Mouse (Mus musculus) lung, embryonic 16.5 days (tissue): ENCODE measurements around the gene Gm14190. TPM values are rescaled to one million over a fixed set of nuclear protein-coding genes. Genes with fewer than 3 reads are reported as not detected.
"Not testable (repeated sequence)": the region's sequence is repeated elsewhere in the genome, so short reads cannot be mapped to it uniquely, and the experiment has no call there.

ENCODE experiments used
- ATAC-seq: fragments of 200-750 bp; cut with Nextera tagmentation; 2 replicates; pipeline ENCODE4 v1.8.0; 2017; ENCODE audit warnings: low read depth, mild to moderate bottlenecking, moderate library complexity
- H3K27ac ChIP-seq: fragments of 300-500 bp; sonication (generic); 2 replicates; pipeline ENCODE4 v1.5.1; 2014; ENCODE audit warnings: mild to moderate bottlenecking, control low read depth, low read length
- H3K27me3 ChIP-seq: fragments of 300-500 bp; sonication (generic); 2 replicates; pipeline ENCODE4 v1.6.1; 2014; ENCODE audit warnings: low read depth, low read length, mixed read lengths; ENCODE audit not compliant: control insufficient read depth, insufficient read depth
- H3K36me3 ChIP-seq: fragments of 300-500 bp; sonication (generic); 2 replicates; pipeline ENCODE4 v1.6.1; 2014; ENCODE audit warnings: low read length; ENCODE audit not compliant: control insufficient read depth, insufficient read depth
- H3K4me1 ChIP-seq: fragments of 300-500 bp; sonication (generic); replicated peaks from 2 replicates; pipeline ENCODE4 v1.6.1; 2014; ENCODE audit warnings: low read length, mixed read lengths; ENCODE audit not compliant: control insufficient read depth, insufficient read depth
- H3K4me2 ChIP-seq: fragments of 300-500 bp; sonication (generic); 2 replicates; pipeline ENCODE4 v1.6.1; 2014; ENCODE audit warnings: low read depth, low read length, control low read depth
- H3K4me3 ChIP-seq: fragments of 300-500 bp; sonication (generic); 2 replicates; pipeline ENCODE4 v1.5.1; 2014; ENCODE audit warnings: mild to moderate bottlenecking, low read length, control low read depth
- H3K9ac ChIP-seq: fragments of 300-500 bp; sonication (generic); 2 replicates; pipeline ENCODE4 v1.6.1; 2014; ENCODE audit warnings: low read length, control low read depth
- H3K9me3 ChIP-seq: fragments of 300-500 bp; sonication (generic); 2 replicates; pipeline ENCODE4 v1.6.1; 2016; ENCODE audit warnings: low read length; ENCODE audit not compliant: control insufficient read depth
- WGBS: fragments of 180-500 bp; shearing (Covaris S2); extraction: QIAGEN DNeasy Blood & Tissue Kit; methylation state at CpG from one replicate; pipeline ENCODE4 v1.1.7; 2014; 5-methylcytosine and 5-hydroxymethylcytosine counted together
- polyA plus RNA-seq: library from polyadenylated mRNA; unstranded; fragments of >200 nt; fragmentation: Nextera tagmentation; extraction: Ambion mirVana; gene quantifications from 2 replicates; pipeline ENCODE4 v1.2.1, GENCODE M21; 2015

Gm14190 gene
- polyA plus RNA-seq, 1 experiment from 2014 or later = not detected

DNA sequence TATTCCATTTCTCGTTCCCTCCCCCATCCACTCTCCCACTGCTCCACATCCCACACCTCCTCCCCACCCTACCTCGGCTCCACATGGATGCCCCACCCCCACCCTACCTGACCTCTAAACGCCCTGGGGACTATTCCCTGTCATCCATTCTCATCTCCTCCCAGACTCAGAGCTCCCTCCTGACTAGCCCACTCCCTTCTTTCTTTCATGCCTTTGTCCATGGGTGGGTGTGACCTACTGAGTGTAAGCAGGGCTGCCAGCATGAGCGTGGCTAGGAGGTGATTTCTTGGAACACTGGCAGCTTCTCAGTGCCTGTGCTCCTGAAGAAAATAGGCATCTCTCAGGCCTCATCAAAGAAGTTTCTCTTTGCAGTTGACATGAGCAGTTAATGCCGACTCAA, 33.5 kb downstream of the Gm14190 start:
- H3K4me2 ChIP-seq = no peak overlapping the region
- WGBS = 37% methylated on average over 5 of the region's 5 CpGs
- no peaks in the 10 kb centered on the region for H3K9me3 ChIP-seq
- ATAC-seq = no peak
- H3K4me3 ChIP-seq = no peak overlapping the region
- no peak overlapping the region for H3K9ac ChIP-seq
- no peaks in the 10 kb centered on the region for H3K36me3 ChIP-seq
- no peak overlapping the region for H3K27ac ChIP-seq
- no peaks in the 10 kb centered on the region for H3K4me1 ChIP-seq
- no peaks in the 10 kb centered on the region for H3K27me3 ChIP-seq

GRCm38 (mm10) chr11:99650136-99650535, 40.4 kb downstream of the Gm14190 start, which contains the start of gene Gm11555:
Gm11555 (minus strand) TSS chr11:99650236.
- H3K27ac ChIP-seq = no peak within 1 kb of the TSS
- H3K4me3 ChIP-seq = no peak within 1 kb of the TSS
- no peaks in the 10 kb centered on the region for H3K36me3 ChIP-seq
- H3K9ac ChIP-seq = no peak within 1 kb of the TSS
- 70% methylated on average over 2 of the region's 2 CpGs for WGBS
- ATAC-seq = no peak
- no peak within 1 kb of the TSS for H3K4me2 ChIP-seq
- H3K27me3 ChIP-seq = no peaks in the 10 kb centered on the region
- no peaks in the 10 kb centered on the region for H3K4me1 ChIP-seq
- H3K9me3 ChIP-seq = no peaks in the 10 kb centered on the region

GRCm38 (mm10) chr11:99646444-99646843, 44.1 kb downstream of the Gm14190 start:
- H3K4me3 ChIP-seq = no peak overlapping the region
- no peak overlapping the region for H3K4me2 ChIP-seq
- no peaks in the 10 kb centered on the region for H3K36me3 ChIP-seq
- ATAC-seq = no peak
- H3K9me3 ChIP-seq = no peaks in the 10 kb centered on the region
- WGBS = 82% methylated on average over 15 of the region's 15 CpGs
- H3K27ac ChIP-seq = no peak overlapping the region
- H3K27me3 ChIP-seq = no peaks in the 10 kb centered on the region
- no peaks in the 10 kb centered on the region for H3K4me1 ChIP-seq
- H3K9ac ChIP-seq = no peak overlapping the region

- H3K9me3 ChIP-seq = no peaks in the 10 kb centered on the region
- H3K4me3 ChIP-seq = no peak overlapping the region
- 72% methylated on average over 3 of the region's 3 CpGs for WGBS
- ATAC-seq = no peak
- H3K27ac ChIP-seq = no peak overlapping the region
- H3K9ac ChIP-seq = no peak overlapping the region
- no peaks in the 10 kb centered on the region for H3K4me1 ChIP-seq
- no peaks in the 10 kb centered on the region for H3K36me3 ChIP-seq
- no peaks in the 10 kb centered on the region for H3K27me3 ChIP-seq
- H3K4me2 ChIP-seq = no peak overlapping the region
Observed at GRCm38 (mm10) chr11:99644351-99644750, 46.2 kb downstream of the Gm14190 start.

DNA sequence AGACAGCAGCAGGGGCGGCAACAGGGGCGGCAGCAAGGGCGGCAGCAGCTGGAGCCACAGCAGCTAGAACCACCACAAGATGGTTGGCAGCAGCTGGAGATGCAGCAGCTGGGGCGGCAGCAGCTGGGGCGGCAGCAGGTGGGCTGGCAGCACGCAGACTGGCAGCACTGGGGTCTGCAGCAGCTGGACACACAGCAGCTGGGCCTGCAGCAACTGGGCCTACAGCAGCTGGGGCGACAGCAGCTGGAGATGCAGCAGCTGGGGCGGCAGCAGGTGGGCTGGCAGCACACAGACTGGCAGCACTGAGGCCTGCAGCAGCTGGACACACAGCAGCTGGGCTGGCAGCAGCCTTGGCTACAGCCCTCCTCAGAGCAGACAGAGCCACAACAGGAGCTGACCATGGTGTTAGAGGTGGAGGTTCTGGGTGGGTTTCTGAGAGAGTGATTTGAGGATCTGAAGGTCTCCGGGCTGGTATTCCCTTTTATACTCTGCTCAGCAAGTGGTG, 46.9 kb downstream of the Gm14190 start, which contains the start of gene Krtap4-7:
Gene Krtap4-7 (minus strand): TSS at position 455 of the 505 bp plus-strand sequence.
- not testable (repeated sequence) for H3K4me1 ChIP-seq, H3K4me3 ChIP-seq, H3K9me3 ChIP-seq, ATAC-seq, H3K9ac ChIP-seq, H3K27me3 ChIP-seq, H3K27ac ChIP-seq, H3K36me3 ChIP-seq, H3K4me2 ChIP-seq
- WGBS = 83% methylated on average over 9 of the region's 9 CpGs

DNA sequence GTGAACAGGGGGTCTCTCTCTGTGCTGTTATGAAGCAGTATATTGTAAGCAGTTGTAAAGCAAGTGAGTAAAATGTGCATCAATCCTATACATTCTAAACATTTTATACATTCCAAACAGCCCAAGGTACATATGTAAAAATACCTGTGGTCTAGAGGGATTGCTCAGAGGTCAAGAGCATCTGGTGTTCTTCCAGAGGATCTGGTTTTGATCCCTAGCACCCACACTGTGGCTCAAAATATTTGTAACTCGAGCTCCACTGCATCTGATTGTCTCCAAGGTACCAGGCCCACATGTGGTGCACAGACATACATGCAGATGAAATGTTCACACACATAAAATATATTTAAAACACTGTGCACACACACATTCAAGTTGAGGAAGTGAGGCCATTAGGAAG, 49.6 kb downstream of the Gm14190 start:
- H3K4me1 ChIP-seq = no peaks in the 10 kb centered on the region
- WGBS = 23% methylated on average over 1 of the region's 1 CpGs
- H3K36me3 ChIP-seq = no peaks in the 10 kb centered on the region

More for the DNA sequence above, 49.6 kb downstream of the Gm14190 start:
- ATAC-seq = no peak
- no peak overlapping the region for H3K9ac ChIP-seq
- H3K4me2 ChIP-seq = no peak overlapping the region
- no peak overlapping the region for H3K4me3 ChIP-seq
- H3K9me3 ChIP-seq = no peaks in the 10 kb centered on the region
- no peaks in the 10 kb centered on the region for H3K27me3 ChIP-seq
- H3K27ac ChIP-seq = no peak overlapping the region

Other genes starting within 250 kb of the Gm14190 start
- 4.9 and 5.4 TPM in 2 replicates for gene Krt23, start 197.6 kb downstream of the Gm14190 start, polyA plus RNA-seq
- not detected in 2 replicates for gene Krt39, start 169.4 kb downstream of the Gm14190 start, polyA plus RNA-seq
- not detected in 2 replicates for gene Krt40, start 147.6 kb downstream of the Gm14190 start, polyA plus RNA-seq
- gene Krtap3-3, start 139.9 kb downstream of the Gm14190 start, polyA plus RNA-seq = not detected in 2 replicates
- not detected in 2 replicates for gene Krtap3-2, start 133.9 kb downstream of the Gm14190 start, polyA plus RNA-seq
- gene Gm11939, start 131.3 kb downstream of the Gm14190 start, polyA plus RNA-seq = not detected in 2 replicates
- not detected in 2 replicates for gene Krtap3-1, start 124.1 kb downstream of the Gm14190 start, polyA plus RNA-seq
- not detected in 2 replicates for gene Krtap1-5, start 109.7 kb downstream of the Gm14190 start, polyA plus RNA-seq
- not detected in 2 replicates for gene Krtap1-4, start 107.1 kb downstream of the Gm14190 start, polyA plus RNA-seq
- gene Krtap1-3, start 99.4 kb downstream of the Gm14190 start, polyA plus RNA-seq = not detected in 2 replicates
- gene Krtap9-3, start 92.6 kb downstream of the Gm14190 start, polyA plus RNA-seq = not detected in 2 replicates
- not detected in 2 replicates for gene Gm11938, start 87.4 kb downstream of the Gm14190 start, polyA plus RNA-seq
- gene Gm11937, start 80.6 kb downstream of the Gm14190 start, polyA plus RNA-seq = not detected in 2 replicates
- gene Krtap2-4, start 75.9 kb downstream of the Gm14190 start, polyA plus RNA-seq = not detected in 2 replicates
- not detected in 2 replicates for gene Gm11562, start 70.3 kb downstream of the Gm14190 start, polyA plus RNA-seq
- gene Krtap4-1, start 62.5 kb downstream of the Gm14190 start, polyA plus RNA-seq = not detected in 2 replicates
- gene Krtap4-2, start 55.7 kb downstream of the Gm14190 start, polyA plus RNA-seq = not detected in 2 replicates
- gene Krtap4-7, start 46.7 kb downstream of the Gm14190 start, polyA plus RNA-seq = not detected in 2 replicates
- not detected in 2 replicates for gene Gm11555, start 40.5 kb downstream of the Gm14190 start, polyA plus RNA-seq
- gene Gm11563, start 31.8 kb downstream of the Gm14190 start, polyA plus RNA-seq = not detected in 2 replicates
- gene Krtap4-6, start 24.8 kb downstream of the Gm14190 start, polyA plus RNA-seq = not detected in 2 replicates
- gene Gm14180, start 43.5 kb upstream of the Gm14190 start, polyA plus RNA-seq = not detected in 2 replicates
- not detected in 2 replicates for gene Gm11595, start 82.2 kb upstream of the Gm14190 start, polyA plus RNA-seq
- not detected in 2 replicates for gene Krtap4-8, start 90.0 kb upstream of the Gm14190 start, polyA plus RNA-seq
- not detected in 2 replicates for gene Krtap4-9, start 94.5 kb upstream of the Gm14190 start, polyA plus RNA-seq
- gene Gm11596, start 102.7 kb upstream of the Gm14190 start, polyA plus RNA-seq = not detected in 2 replicates
- not detected in 2 replicates for gene Gm11569, start 108.2 kb upstream of the Gm14190 start, polyA plus RNA-seq
- gene Gm11554, start 113.7 kb upstream of the Gm14190 start, polyA plus RNA-seq = not detected in 2 replicates
- not detected in 2 replicates for gene Krtap4-13, start 119.2 kb upstream of the Gm14190 start, polyA plus RNA-seq
- gene Gm11564, start 124.9 kb upstream of the Gm14190 start, polyA plus RNA-seq = not detected in 2 replicates
- gene 2300003K06Rik, start 147.3 kb upstream of the Gm14190 start, polyA plus RNA-seq = not detected in 2 replicates
- gene Krtap4-16, start 160.9 kb upstream of the Gm14190 start, polyA plus RNA-seq = not detected in 2 replicates
- gene Gm11568, start 167.2 kb upstream of the Gm14190 start, polyA plus RNA-seq = not detected in 2 replicates
- not detected in 2 replicates for gene Gm11559, start 173.7 kb upstream of the Gm14190 start, polyA plus RNA-seq
- not detected in 2 replicates for gene Krtap9-1, start 182.6 kb upstream of the Gm14190 start, polyA plus RNA-seq
- gene Gm11567, start 188.4 kb upstream of the Gm14190 start, polyA plus RNA-seq = not detected in 2 replicates
- gene Krtap31-1, start 217.2 kb upstream of the Gm14190 start, polyA plus RNA-seq = not detected in 2 replicates
- gene Gm11565, start 224.0 kb upstream of the Gm14190 start, polyA plus RNA-seq = not detected in 2 replicates
- gene Krtap31-2, start 245.6 kb upstream of the Gm14190 start, polyA plus RNA-seq = not detected in 2 replicates